Mouse (Mus musculus) testis, adult 2 months (tissue): Measurements from ENCODE around the gene S100a9. TPM values are rescaled to one million over a fixed set of nuclear protein-coding genes. Genes with fewer than 3 reads are reported as not detected.

ENCODE experiments used
- H3K27ac ChIP-seq: fragments of 200-500 bp; 2 replicates; pipeline ENCODE4 v1.5.1; 2012; ENCODE audit warnings: low read depth, low read length; ENCODE audit not compliant: control insufficient read depth, insufficient read depth
- H3K27me3 ChIP-seq: fragments of 200-500 bp; 2 replicates; pipeline ENCODE4 v1.6.1; 2012; ENCODE audit warnings: mild to moderate bottlenecking, low read length, moderate library complexity; ENCODE audit not compliant: control insufficient read depth, insufficient read depth
- H3K36me3 ChIP-seq: fragments of 200-500 bp; 2 replicates; pipeline ENCODE4 v1.6.1; 2012; ENCODE audit warnings: mild to moderate bottlenecking, low read length; ENCODE audit not compliant: control insufficient read depth, insufficient read depth
- H3K4me1 ChIP-seq: fragments of 200-500 bp; 2 replicates; pipeline ENCODE4 v1.6.1; 2012; ENCODE audit warnings: low read length; ENCODE audit not compliant: control insufficient read depth, insufficient read depth
- H3K4me3 ChIP-seq: fragments of 200-500 bp; 2 replicates; pipeline ENCODE4 v1.5.1; 2012; ENCODE audit warnings: low read depth, mild to moderate bottlenecking, low read length, moderate library complexity, mixed read lengths; ENCODE audit not compliant: control insufficient read depth
- CTCF ChIP-seq: fragments of 200-500 bp; IDR thresholded peaks from 2 replicates; pipeline ENCODE4 v1.5.1; 2012; ENCODE audit warnings: low read depth, mild to moderate bottlenecking, inconsistent platforms, low read length, moderate library complexity; ENCODE audit not compliant: control insufficient read depth, insufficient read depth, insufficient replicate concordance
- POLR2A ChIP-seq: fragments of 200-500 bp; IDR thresholded peaks from 2 replicates; pipeline ENCODE4 v1.6.1; 2012; ENCODE audit warnings: low read depth, mild to moderate bottlenecking, inconsistent platforms, low read length, moderate library complexity; ENCODE audit not compliant: control insufficient read depth
- polyA plus RNA-seq: library from polyadenylated mRNA; depleted of rRNA; stranded (reverse); fragments of >200 nt; gene quantifications from 2 replicates; pipeline ENCODE4 v1.2.3, GENCODE M21; 2012; rRNA removed

Gene S100a9
- polyA plus RNA-seq, 1 experiment: not detected

GRCm38 (mm10) chr3:90652878-90653508 is 42.5 kb downstream of the S100a9 start:
- Histone ChIP-seq H3K36me3 (no peaks in the 10 kb centered on the region), H3K27ac (no peak overlapping the region), H3K27me3 (no peaks in the 10 kb centered on the region), H3K4me3 (no peak overlapping the region), H3K4me1 (no peaks in the 10 kb centered on the region)
- TF ChIP-seq CTCF: peak; percentile 48; the same call in 1 of the 2 replicates
- no peak for TF ChIP-seq POLR2A

DNA sequence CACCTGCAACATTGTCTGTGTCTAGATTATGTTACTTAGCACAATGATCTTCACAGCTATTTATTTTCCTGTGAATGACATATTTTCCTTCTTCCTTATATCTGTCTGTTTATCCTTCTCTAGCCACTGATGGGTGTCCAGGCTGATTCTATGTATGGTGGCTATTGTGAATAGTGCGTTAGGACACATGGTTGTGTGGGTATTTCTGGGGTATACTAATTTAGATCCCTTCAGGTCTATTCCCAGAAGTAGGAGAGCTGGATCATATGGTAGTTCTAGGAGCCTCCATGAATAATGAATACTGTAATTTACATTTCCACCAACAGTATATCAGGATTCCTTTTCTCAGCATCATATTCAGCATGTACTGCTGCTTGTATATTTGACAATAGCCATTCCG is 45.7 kb downstream of the S100a9 start:
- TF ChIP-seq POLR2A (no peak), CTCF (no peak)
- Histone ChIP-seq H3K27ac (no peak overlapping the region), H3K4me1 (no peaks in the 10 kb centered on the region), H3K36me3 (no peaks in the 10 kb centered on the region), H3K27me3 (no peaks in the 10 kb centered on the region), H3K4me3 (no peak overlapping the region)

DNA sequence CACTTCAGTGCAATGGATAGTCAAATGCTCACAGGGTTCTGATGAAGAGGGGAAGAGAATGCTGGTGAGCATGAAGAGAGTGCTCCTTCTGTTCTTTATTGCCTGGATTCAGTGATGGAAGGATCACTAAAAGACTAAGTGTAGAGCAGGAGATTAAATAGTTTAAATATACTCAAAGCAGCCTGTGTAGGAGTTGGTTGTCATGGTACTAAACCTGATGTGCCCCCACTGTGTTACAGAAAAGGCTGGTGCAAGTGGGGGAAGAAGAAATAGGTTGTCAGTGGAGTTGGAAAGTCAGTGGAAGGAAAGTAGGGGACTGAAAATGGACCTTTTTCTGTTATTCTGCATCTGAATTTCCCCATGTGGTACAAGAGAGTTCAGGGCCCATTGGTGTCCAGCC is 46.5 kb downstream of the S100a9 start:
- H3K4me1 ChIP-seq: no peaks in the 10 kb centered on the region
- TF ChIP-seq CTCF (no peak), POLR2A (no peak)
- no peak overlapping the region for H3K27ac ChIP-seq
- no peaks in the 10 kb centered on the region for H3K27me3 ChIP-seq
- H3K4me3 ChIP-seq: no peak overlapping the region
- no peaks in the 10 kb centered on the region for H3K36me3 ChIP-seq

- no peaks in the 10 kb centered on the region for H3K27me3 ChIP-seq
- H3K4me1 ChIP-seq: no peaks in the 10 kb centered on the region
- no peak overlapping the region for H3K4me3 ChIP-seq
- TF ChIP-seq CTCF: no peak
- no peak for TF ChIP-seq POLR2A
- no peak overlapping the region for H3K27ac ChIP-seq
- no peaks in the 10 kb centered on the region for H3K36me3 ChIP-seq
Observed at GRCm38 (mm10) chr3:90647291-90647690, 48.2 kb downstream of the S100a9 start.

- H3K4me3 ChIP-seq: no peak overlapping the region
- H3K27me3 ChIP-seq: no peaks in the 10 kb centered on the region
- H3K36me3 ChIP-seq: no peaks in the 10 kb centered on the region
- H3K4me1 ChIP-seq: no peaks in the 10 kb centered on the region
- TF ChIP-seq POLR2A: no peak
- TF ChIP-seq CTCF: peak; percentile 70; the same call in 1 of the 2 replicates
- no peak overlapping the region for H3K27ac ChIP-seq
Observed at GRCm38 (mm10) chr3:90644220-90644619, 51.3 kb downstream of the S100a9 start.

Other genes starting within 250 kb of the S100a9 start
- 54.5 and 64.8 TPM in 2 replicates for gene Npr1, start 229.9 kb downstream of the S100a9 start, polyA plus RNA-seq
- gene Ilf2, start 219.6 kb downstream of the S100a9 start, polyA plus RNA-seq: 30.8 and 33.2 TPM in 2 replicates
- gene Snapin, start 204.7 kb downstream of the S100a9 start, polyA plus RNA-seq: 33.5 and 42.2 TPM in 2 replicates
- gene Chtop, start 186.2 kb downstream of the S100a9 start, polyA plus RNA-seq: 51.5 and 53.5 TPM in 2 replicates
- gene S100a1, start 181.3 kb downstream of the S100a9 start, polyA plus RNA-seq: 16.8 and 17.6 TPM in 2 replicates
- 2.9 and 3.2 TPM in 2 replicates for gene S100a13, start 181.3 kb downstream of the S100a9 start, polyA plus RNA-seq
- 0.76 TPM in 1 of 2 replicates, not detected in the other for gene S100a14, start 168.9 kb downstream of the S100a9 start, polyA plus RNA-seq
- 2.9 and 7.7 TPM in 2 replicates for gene S100a16, start 158.5 kb downstream of the S100a9 start, polyA plus RNA-seq
- gene S100a3, start 135.1 kb downstream of the S100a9 start, polyA plus RNA-seq: not detected in 2 replicates
- gene S100a2, start 105.5 kb downstream of the S100a9 start, polyA plus RNA-seq: not detected in 2 replicates
- not detected in 2 replicates for gene Gm42674, start 93.8 kb downstream of the S100a9 start, polyA plus RNA-seq
- 0.96 and 1.9 TPM in 2 replicates for gene S100a4, start 92.0 kb downstream of the S100a9 start, polyA plus RNA-seq
- not detected in 2 replicates for gene S100a5, start 87.2 kb downstream of the S100a9 start, polyA plus RNA-seq
- gene S100a6, start 82.8 kb downstream of the S100a9 start, polyA plus RNA-seq: 13.0 and 20.8 TPM in 2 replicates
- 0.07 TPM in 1 of 2 replicates, not detected in the other for gene S100a7a, start 41.7 kb downstream of the S100a9 start, polyA plus RNA-seq
- gene S100a8, start 26.7 kb downstream of the S100a9 start, polyA plus RNA-seq: not detected in 2 replicates
- gene Pglyrp4, start 31.2 kb upstream of the S100a9 start, polyA plus RNA-seq: 3.1 and 3.3 TPM in 2 replicates
- not detected in 2 replicates for gene Gm5849, start 82.2 kb upstream of the S100a9 start, polyA plus RNA-seq